Mouse (Mus musculus) bone marrow, adult 2 months (tissue): ENCODE measurements around the gene Fgfr2. TPM values are rescaled to one million over a fixed set of nuclear protein-coding genes. Genes with fewer than 3 reads are reported as not detected.

Source experiments
- H3K27ac ChIP-seq: fragments of 200-500 bp; 2 replicates; pipeline ENCODE4 v1.5.1; 2012; ENCODE audit warnings: low read depth, mild to moderate bottlenecking, control low read depth, inconsistent platforms, low read length; ENCODE audit not compliant: control insufficient read depth, poor library complexity, insufficient read depth
- H3K4me1 ChIP-seq: fragments of 200-500 bp; 2 replicates; pipeline ENCODE4 v1.6.1; 2011; ENCODE audit warnings: low read length; ENCODE audit not compliant: control insufficient read depth, insufficient read depth
- H3K4me3 ChIP-seq: fragments of 200-500 bp; replicated peaks from 2 replicates; pipeline ENCODE3; 2011; ENCODE audit warnings: mild to moderate bottlenecking, low read depth, low read length, control low read depth; ENCODE audit not compliant: control insufficient read depth
- CTCF ChIP-seq: fragments of 200-500 bp; IDR thresholded peaks from 2 replicates; pipeline ENCODE4 v1.5.1; 2011; ENCODE audit warnings: low read length, control low read depth; ENCODE audit not compliant: control insufficient read depth, insufficient read depth
- POLR2A ChIP-seq: fragments of 200-500 bp; IDR thresholded peaks from 2 replicates; pipeline ENCODE4 v1.6.1; 2011; ENCODE audit warnings: low read depth, mild to moderate bottlenecking, control low read depth, low read length, borderline replicate concordance; ENCODE audit not compliant: control insufficient read depth
- WGBS: fragments of 180-500 bp; shearing (Covaris S2); methylation state at CpG from one replicate; pipeline ENCODE4 v1.1.7; 2018; 5-methylcytosine and 5-hydroxymethylcytosine counted together
- polyA plus RNA-seq: library from polyadenylated mRNA; stranded (reverse); fragments of >200 nt; gene quantifications from 2 replicates; pipeline ENCODE4 v1.2.4, GENCODE M21; 2011; ENCODE audit warnings: low replicate concordance; ENCODE audit not compliant: missing spikeins, insufficient read depth, insufficient read length

Fgfr2 gene
- polyA plus RNA-seq, 1 experiment: 8.2 TPM

- Histone ChIP-seq H3K27ac (no peak overlapping the region), H3K4me1 (no peaks in the 10 kb centered on the region), H3K4me3 (no peak overlapping the region)
- TF ChIP-seq CTCF (no peak), POLR2A (no peak)
- WGBS: 66% methylated on average over 6 of the region's 6 CpGs
Measured at GRCm38 (mm10) chr7:132026671-132027070, 1096.5 kb downstream of the Fgfr2 start.

- TF ChIP-seq CTCF (no peak), POLR2A (no peak)
- H3K4me1 ChIP-seq: no peaks in the 10 kb centered on the region
- no peak overlapping the region for H3K4me3 ChIP-seq
- 66% methylated on average over 6 of the region's 6 CpGs for WGBS
- H3K27ac ChIP-seq: no peak overlapping the region
Measured at GRCm38 (mm10) chr7:132025591-132025990, 1097.6 kb downstream of the Fgfr2 start.

- Histone ChIP-seq H3K4me3 (no peak overlapping the region), H3K27ac (no peak overlapping the region), H3K4me1 (no peaks in the 10 kb centered on the region)
- 66% methylated on average over 3 of the region's 3 CpGs for WGBS
- TF ChIP-seq CTCF: no peak
- no peak for TF ChIP-seq POLR2A
Measured at GRCm38 (mm10) chr7:132015933-132016332, 1107.2 kb downstream of the Fgfr2 start.

- TF ChIP-seq CTCF (no peak), POLR2A (no peak)
- 19% methylated on average over 3 of the region's 3 CpGs for WGBS
- no peak overlapping the region for H3K4me3 ChIP-seq
- H3K4me1 ChIP-seq: no peaks in the 10 kb centered on the region
- H3K27ac ChIP-seq: no peak overlapping the region
Measured at GRCm38 (mm10) chr7:132015193-132015592, 1108.0 kb downstream of the Fgfr2 start.

GRCm38 (mm10) chr7:132013970-132014369, 1109.2 kb downstream of the Fgfr2 start:
- 68% methylated on average over 5 of the region's 5 CpGs for WGBS
- H3K27ac ChIP-seq: no peak overlapping the region
- TF ChIP-seq POLR2A (no peak), CTCF (no peak)
- H3K4me3 ChIP-seq: no peak overlapping the region
- H3K4me1 ChIP-seq: no peaks in the 10 kb centered on the region

- Histone ChIP-seq H3K27ac (no peak overlapping the region), H3K4me3 (no peak overlapping the region), H3K4me1 (no peaks in the 10 kb centered on the region)
- 20% methylated on average over 1 of the region's 1 CpGs for WGBS
- TF ChIP-seq POLR2A: no peak
- TF ChIP-seq CTCF: no peak
Measured at GRCm38 (mm10) chr7:132012969-132013679, 1110.0 kb downstream of the Fgfr2 start.

- Histone ChIP-seq H3K27ac (no peak overlapping the region), H3K4me1 (no peaks in the 10 kb centered on the region), H3K4me3 (no peak overlapping the region)
- WGBS: 82% methylated on average over 7 of the region's 7 CpGs
- TF ChIP-seq CTCF (no peak), POLR2A (no peak)
Measured at GRCm38 (mm10) chr7:132009002-132009401, 1114.1 kb downstream of the Fgfr2 start.

GRCm38 (mm10) chr7:132005996-132006696, 1117.0 kb downstream of the Fgfr2 start:
- TF ChIP-seq POLR2A: no peak
- TF ChIP-seq CTCF: no peak
- WGBS: 78% methylated on average over 14 of the region's 14 CpGs
- H3K4me3 ChIP-seq: no peak overlapping the region
- no peak overlapping the region for H3K27ac ChIP-seq
- H3K4me1 ChIP-seq: no peaks in the 10 kb centered on the region
